Mouse (Mus musculus) G1E (cell line): ENCODE results near the gene Actr8.

ENCODE experiments used
- CTCF ChIP-seq: IDR thresholded peaks from 2 replicates; pipeline ENCODE4 v1.5.1; 2012; ENCODE audit warnings: low read depth, low read length, inconsistent platforms, mixed read lengths
- GATA2 ChIP-seq: IDR thresholded peaks from 2 replicates; pipeline ENCODE4 v1.6.1; 2012; ENCODE audit warnings: low read depth, low read length, inconsistent platforms, borderline replicate concordance
- POLR2AphosphoS5 ChIP-seq: IDR thresholded peaks from 2 replicates; pipeline ENCODE4 v1.6.1; 2012; ENCODE audit warnings: low read depth, low read length, inconsistent platforms; ENCODE audit not compliant: insufficient replicate concordance

DNA sequence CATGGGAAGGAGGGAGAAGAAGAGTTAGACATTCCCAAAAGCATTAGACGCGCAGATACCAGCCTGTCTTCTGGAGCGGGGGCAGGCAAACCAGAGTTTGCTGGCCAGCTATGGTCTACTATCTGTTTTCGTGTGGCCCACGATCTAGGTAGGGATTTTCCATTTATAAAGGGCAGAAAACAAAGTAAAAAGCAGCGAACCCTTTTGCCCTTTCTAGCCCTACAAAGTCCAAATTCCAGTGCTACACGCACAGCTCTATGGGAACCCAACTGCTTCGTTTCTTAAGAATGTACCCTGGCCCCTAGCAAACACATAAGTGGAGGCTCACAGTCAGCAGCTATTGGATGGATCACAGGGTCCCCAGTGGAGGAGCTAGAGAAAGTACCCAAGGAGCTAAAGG, 72.1 kb downstream of the Actr8 start:
- no peak for TF ChIP-seq GATA2
- no peak for TF ChIP-seq CTCF
- TF ChIP-seq POLR2AphosphoS5 = no peak
